Mouse (Mus musculus): ENCODE measurements around the gene Tlr2. TPM values are rescaled to one million over a fixed set of nuclear protein-coding genes. Genes with fewer than 3 reads are reported as not detected.
A peak's percentile ranks its signal among the peaks of the same experiment; 100 is the strongest.

Gene Tlr2
- total RNA-seq, 1 experiment from 2014 or later, result 8.4 TPM

GRCm38 (mm10) chr3:83836685-83837084, 4.9 kb downstream of the Tlr2 start:
- ATAC-seq (replicated peaks; ENCODE audit: low read depth, poor library complexity, severe bottlenecking), result no peak

GRCm38 (mm10) chr3:83828145-83828611, 13.4 kb downstream of the Tlr2 start:
- no peak for ATAC-seq (replicated peaks; ENCODE audit: low read depth, poor library complexity, severe bottlenecking)

GRCm38 (mm10) chr3:83827684-83828083, 13.9 kb downstream of the Tlr2 start:
- ATAC-seq (replicated peaks; ENCODE audit: low read depth, poor library complexity, severe bottlenecking), result no peak

DNA sequence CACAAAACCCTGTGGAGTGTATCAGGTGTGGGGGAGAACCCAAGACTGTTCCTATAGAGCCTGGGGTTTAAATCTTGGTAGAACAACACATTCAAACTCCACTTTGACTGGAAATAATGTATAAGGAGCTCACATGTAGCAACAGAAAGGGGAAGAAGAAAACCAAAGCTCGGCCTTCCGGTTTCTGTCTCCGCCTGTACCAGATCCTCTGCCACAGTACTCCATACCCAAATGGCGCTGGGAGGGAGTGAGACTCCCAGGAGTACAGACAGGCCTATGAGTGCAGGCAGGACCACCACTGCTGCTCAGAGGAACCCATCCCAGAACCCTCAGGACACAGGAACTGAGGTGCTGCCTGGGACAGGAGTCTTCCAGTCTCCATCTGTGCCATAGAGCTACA, 17.8 kb downstream of the Tlr2 start:
- ATAC-seq (replicated peaks; ENCODE audit: low read depth, poor library complexity, severe bottlenecking), result 0 out of 2 replicates have a peak, but pooled peaks have one; percentile 15

DNA sequence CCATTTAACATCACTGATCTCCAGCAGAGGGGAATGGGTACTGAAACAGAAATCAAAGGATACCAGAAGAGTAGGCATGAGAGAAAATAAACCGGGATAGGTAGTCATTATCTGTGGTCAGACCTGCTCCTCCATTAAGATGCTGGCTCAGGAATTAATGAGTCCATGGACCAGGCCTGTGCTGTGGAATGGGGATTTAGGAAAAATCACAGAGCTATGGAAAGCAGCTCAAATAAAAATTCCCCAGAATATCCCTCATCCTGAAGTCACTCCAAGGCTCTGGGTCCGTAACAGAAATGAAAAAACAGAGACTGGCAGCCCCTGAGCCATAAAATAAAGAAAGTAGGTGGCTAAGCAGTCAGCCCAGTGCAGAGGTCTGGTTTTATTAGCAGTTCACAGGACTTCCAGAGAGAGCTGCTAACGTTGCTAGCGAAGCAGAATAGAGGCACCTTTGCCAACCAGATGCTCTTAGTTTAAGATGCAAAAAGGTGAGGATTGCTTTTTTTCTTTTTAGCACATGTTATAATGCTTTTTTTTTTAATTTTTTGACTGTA, 25.1 kb downstream of the Tlr2 start:
- ATAC-seq (replicated peaks; ENCODE audit: low read depth, poor library complexity, severe bottlenecking), result no peak

GRCm38 (mm10) chr3:83812863-83813262, 28.7 kb downstream of the Tlr2 start:
- no peak for ATAC-seq (replicated peaks; ENCODE audit: low read depth, poor library complexity, severe bottlenecking)

GRCm38 (mm10) chr3:83811987-83812386, 29.6 kb downstream of the Tlr2 start:
- ATAC-seq (replicated peaks; ENCODE audit: low read depth, poor library complexity, severe bottlenecking), result peak; percentile 82

DNA sequence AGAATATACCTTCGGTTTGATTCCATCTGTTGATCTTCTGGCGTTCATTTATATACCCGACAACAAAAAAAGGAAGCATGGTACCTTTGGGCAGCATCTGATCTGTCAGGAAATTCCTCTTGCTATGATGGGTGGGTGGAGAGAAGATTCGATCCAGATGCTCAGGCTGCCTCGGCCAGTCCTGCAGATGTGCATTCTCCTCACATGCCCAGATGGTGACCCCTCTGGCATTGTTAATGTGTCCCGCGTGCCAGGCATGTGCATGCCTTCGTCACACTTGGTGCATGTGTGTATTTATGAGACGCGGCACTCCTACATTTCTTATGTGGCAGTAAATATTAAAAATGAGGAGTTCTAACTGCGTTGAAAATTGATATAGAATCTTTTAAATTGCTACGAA, 33.1 kb downstream of the Tlr2 start:
- no peak for ATAC-seq (replicated peaks; ENCODE audit: low read depth, poor library complexity, severe bottlenecking)

DNA sequence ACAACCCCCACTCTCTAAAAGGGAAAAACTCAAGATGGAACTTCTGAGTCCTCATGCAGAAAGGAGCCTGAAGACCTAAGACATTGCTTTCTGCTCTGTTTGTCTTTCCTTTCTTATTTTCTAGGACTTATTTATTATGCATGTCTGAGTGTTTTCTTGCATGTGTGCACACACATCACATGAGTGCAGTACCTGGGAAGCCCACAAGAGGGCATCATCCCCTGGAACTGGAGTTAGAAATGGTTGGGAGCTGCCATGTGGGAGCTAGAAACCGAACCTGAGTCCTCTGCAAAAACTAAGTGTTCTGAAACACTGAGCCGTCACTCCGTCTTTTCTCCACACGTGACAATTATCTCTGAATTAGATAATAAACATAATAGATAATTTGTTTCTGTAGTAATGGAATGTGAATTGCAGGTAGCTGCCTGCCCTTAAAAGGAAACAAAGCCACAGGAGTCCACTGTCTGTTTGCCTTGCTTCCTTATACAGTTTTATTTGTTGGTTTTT, 39.9 kb downstream of the Tlr2 start:
- no peak for ATAC-seq (replicated peaks; ENCODE audit: low read depth, poor library complexity, severe bottlenecking)

DNA sequence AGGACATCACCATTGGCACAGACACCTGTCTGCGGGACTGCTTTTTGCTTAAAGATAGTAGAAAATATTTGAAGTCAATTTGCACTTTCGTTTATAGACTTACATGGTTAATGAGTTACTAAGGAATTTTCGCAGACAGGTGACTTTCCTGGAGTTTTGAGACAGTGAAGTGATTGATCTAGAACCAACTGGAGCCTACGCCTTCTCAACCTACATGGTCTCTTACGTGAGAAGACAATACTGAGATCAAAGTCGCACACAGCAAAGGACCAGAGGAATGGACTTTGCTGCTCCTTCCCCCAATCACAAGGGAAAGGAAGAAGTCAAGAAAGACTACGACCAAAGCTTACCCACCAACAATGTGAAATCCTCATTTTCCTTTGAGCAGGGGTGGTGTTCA, 42.1 kb downstream of the Tlr2 start:
- no peak for ATAC-seq (replicated peaks; ENCODE audit: low read depth, poor library complexity, severe bottlenecking)

GRCm38 (mm10) chr3:83797828-83798227, 43.7 kb downstream of the Tlr2 start:
- peak; percentile 95 for ATAC-seq (replicated peaks; ENCODE audit: low read depth, poor library complexity, severe bottlenecking)

GRCm38 (mm10) chr3:83797098-83797497, 44.5 kb downstream of the Tlr2 start:
- ATAC-seq (replicated peaks; ENCODE audit: low read depth, poor library complexity, severe bottlenecking), result peak; percentile 33; the same call in 1 of the 2 replicates

- ATAC-seq (replicated peaks; ENCODE audit: low read depth, poor library complexity, severe bottlenecking), result no peak
Observed at GRCm38 (mm10) chr3:83791444-83791843, 50.1 kb downstream of the Tlr2 start.

- ATAC-seq (replicated peaks; ENCODE audit: low read depth, poor library complexity, severe bottlenecking), result peak; percentile 70
Observed at GRCm38 (mm10) chr3:83789651-83790451, 51.7 kb downstream of the Tlr2 start.

DNA sequence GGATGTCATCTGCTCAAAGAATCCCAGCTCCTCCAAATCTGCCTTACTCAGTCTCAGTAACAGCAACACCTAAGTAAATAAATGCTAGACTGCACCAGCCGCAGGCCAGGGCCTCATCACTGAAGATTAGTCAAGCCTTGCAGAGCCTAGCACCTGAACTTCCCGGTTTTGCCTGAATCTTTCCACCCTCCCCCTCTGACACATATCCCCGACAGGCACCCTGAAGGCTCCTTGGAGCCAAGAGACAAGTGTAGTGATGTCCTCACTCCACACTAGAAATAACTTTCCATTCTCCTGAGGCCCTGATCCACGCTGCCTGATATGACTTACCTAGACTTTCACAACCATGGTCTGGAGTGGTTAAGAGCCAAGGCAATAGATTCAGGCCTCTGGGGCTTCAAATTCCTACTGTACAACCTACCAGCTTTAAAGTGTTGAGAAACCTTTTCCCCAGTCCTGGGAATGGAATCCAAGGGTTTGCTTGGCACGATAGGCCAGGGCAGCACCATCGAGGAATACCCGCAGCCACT, 53.7 kb downstream of the Tlr2 start:
- no peak for ATAC-seq (replicated peaks; ENCODE audit: low read depth, poor library complexity, severe bottlenecking)

GRCm38 (mm10) chr3:83787086-83787485, 54.5 kb downstream of the Tlr2 start:
- no peak for ATAC-seq (replicated peaks; ENCODE audit: low read depth, poor library complexity, severe bottlenecking)

Other genes starting within 250 kb of the Tlr2 start
- not detected in 2 replicates for gene Sfrp2, start 75.4 kb downstream of the Tlr2 start, total RNA-seq (2017)
- 43.8 and 44.3 TPM in 2 replicates for gene Tmem131l, start 198.4 kb upstream of the Tlr2 start, total RNA-seq (2017)